Mouse (Mus musculus): Measurements from ENCODE around the gene Lrrc42. TPM values are rescaled to one million over a fixed set of nuclear protein-coding genes. Genes with fewer than 3 reads are reported as not detected.

Lrrc42 gene
- polyA plus RNA-seq, 1 experiment from 2014 or later, result 21.7 TPM

DNA sequence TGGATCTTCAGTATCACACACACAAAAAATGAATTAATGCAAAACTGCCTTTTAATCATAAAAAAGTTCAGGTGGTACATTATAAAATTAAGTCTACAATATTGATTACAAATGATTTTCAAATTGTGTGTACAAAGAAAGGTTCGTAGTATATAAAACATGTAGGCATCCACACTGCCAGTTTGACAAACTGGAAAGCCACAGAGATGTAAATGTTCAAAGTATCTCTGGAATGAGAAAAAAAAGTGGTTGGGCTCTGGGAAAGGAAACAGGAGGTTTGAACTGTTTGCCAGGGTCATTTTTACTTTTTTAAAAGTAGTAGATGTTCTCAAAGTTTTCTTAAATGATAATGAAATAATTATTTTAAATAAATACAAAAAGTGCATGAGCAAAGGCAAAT is 7.3 kb downstream of the Lrrc42 start:
- Histone ChIP-seq H3K4me2 (no peak overlapping the region), H3K27me3 (replicated peaks) (no peaks in the 10 kb centered on the region), H3K4me3 (no peak overlapping the region), H3K9me3 (replicated peaks) (no peaks in the 10 kb centered on the region), H3K4me1 (peaks cover 29% of the 10 kb centered on the region), H3K27ac (no peak overlapping the region), H3K9ac (no peak overlapping the region), H3K36me3 (peaks cover 22% of the 10 kb centered on the region)
- 74% methylated on average over 1 of the region's 1 CpGs for WGBS (ENCODE audit: insufficient replicate concordance)
- no peak for ATAC-seq

DNA sequence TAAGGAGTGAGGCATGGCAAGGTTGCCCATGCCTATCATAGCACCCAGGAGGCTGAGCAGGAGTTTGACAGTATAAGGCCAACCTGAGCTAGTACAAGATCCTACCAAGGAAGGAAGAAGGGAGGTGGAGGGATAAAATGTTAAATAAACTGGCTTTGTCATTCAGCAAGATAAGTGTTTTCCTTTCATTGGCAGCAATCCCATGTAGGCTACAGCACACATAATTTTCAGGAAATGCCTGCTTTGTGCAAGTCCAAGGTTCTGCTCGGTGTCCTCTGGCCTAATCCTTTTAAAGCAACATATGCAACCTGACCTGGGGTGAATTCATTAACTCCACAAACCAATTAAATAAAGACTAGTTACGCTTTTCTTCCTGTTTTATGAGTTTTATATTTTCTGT is 8.0 kb downstream of the Lrrc42 start:
- no peak overlapping the region for H3K4me2 ChIP-seq
- peaks cover 28% of the 10 kb centered on the region for H3K36me3 ChIP-seq
- no peak for ATAC-seq
- H3K9ac ChIP-seq, result no peak overlapping the region
- H3K9me3 ChIP-seq (replicated peaks), result no peaks in the 10 kb centered on the region
- H3K4me3 ChIP-seq, result no peak overlapping the region
- H3K4me1 ChIP-seq, result peaks cover 23% of the 10 kb centered on the region
- no peak overlapping the region for H3K27ac ChIP-seq
- H3K27me3 ChIP-seq (replicated peaks), result no peaks in the 10 kb centered on the region
- 74% methylated on average over 2 of the region's 2 CpGs for WGBS (ENCODE audit: insufficient replicate concordance)

DNA sequence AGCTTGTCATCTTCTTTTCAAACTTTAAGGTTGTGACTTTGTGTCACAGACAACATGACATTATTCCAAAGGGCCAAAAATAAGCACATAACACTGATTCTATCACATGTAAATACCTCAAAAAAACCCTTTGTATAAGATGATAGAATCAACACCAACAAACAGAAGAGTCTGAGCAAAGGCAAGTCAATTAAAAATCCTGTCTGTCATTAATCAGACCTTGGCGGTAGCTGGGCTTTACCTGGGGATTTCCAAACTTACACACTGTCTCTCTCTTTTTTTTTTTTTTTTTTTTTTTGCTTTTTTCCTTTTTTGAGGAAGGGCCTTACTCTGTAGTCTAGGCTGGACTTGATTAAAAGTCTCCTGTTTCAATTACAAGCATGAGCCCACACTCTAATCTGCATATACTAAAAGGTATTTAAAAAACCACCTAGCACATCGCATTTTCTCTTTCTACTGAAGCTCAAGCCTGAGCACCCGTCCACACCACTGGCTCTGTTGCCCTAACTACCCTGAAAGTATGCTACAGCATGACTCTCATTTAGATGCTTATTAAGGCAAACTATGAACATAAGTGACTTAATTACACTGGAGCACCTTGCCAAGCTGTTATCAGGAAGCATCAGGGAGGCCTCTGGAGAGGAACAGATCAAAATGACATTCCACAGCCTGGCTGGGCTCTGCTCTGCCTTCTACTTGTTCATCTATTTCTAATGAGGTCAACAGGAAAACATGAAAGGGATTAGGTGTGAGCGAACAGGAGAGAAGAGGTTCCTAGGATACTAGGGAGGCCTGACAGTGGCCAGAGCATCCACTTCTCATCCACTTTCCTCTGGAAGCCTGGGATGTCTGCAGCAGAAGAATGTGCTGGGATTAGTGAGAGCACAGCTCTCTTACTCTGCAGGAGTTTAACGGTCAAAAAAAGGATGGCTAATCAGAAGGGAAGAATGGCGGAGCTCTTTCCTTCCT is 9.7 kb downstream of the Lrrc42 start:
- WGBS (ENCODE audit: insufficient replicate concordance), result 76% methylated on average over 6 of the region's 6 CpGs
- Histone ChIP-seq H3K4me1 (peaks cover 12% of the 10 kb centered on the region), H3K27me3 (replicated peaks) (no peaks in the 10 kb centered on the region), H3K9ac (no peak overlapping the region), H3K9me3 (replicated peaks) (no peaks in the 10 kb centered on the region), H3K4me3 (no peak overlapping the region), H3K4me2 (no peak overlapping the region), H3K36me3 (peaks cover 42% of the 10 kb centered on the region), H3K27ac (no peak overlapping the region)
- ATAC-seq, result no peak

DNA sequence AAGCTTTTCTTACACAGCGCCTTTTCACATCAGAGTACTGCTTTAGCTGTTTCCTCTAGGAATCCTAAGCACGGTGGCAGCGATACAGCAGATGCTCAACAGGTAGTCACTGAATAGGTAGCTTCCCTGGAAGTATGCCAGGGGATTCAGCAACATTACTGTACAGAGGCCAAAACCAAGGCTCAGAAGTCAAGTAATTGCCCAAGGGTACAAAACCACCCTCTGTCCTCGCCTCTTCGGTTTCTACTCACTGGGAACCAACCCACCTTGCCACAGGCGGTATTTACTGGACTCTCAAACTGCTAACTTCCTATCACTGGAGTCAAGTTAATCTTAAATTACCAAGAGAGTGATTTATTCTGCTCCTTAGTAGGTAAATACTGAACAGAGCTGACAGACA is 13.1 kb downstream of the Lrrc42 start:
- Histone ChIP-seq H3K9me3 (replicated peaks) (no peaks in the 10 kb centered on the region), H3K27me3 (replicated peaks) (no peaks in the 10 kb centered on the region), H3K4me2 (no peak overlapping the region), H3K4me1 (peaks cover 6% of the 10 kb centered on the region; the same call in 1 of the 2 replicates), H3K9ac (no peak overlapping the region), H3K4me3 (no peak overlapping the region), H3K27ac (no peak overlapping the region), H3K36me3 (peaks cover 64% of the 10 kb centered on the region)
- 87% methylated on average over 6 of the region's 6 CpGs for WGBS (ENCODE audit: insufficient replicate concordance)
- no peak for ATAC-seq

DNA sequence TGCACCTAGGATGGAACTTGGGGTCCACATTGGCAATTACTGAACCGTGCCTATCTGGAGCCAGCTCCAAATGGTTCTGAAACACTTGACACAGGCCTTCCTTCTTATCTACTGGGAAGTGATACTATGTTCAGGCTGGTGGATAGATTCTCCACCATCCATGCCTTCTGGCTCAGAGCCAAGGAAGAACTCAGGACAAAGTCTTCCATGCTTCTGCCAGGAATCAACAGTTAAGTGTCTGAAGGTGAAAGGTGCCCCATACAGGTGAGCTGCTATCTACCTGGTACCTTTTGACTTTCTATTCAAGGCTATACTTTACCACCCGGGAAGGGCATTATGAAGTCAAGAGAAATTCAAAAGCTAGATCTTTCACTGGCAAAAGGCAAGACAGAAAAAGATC is 15.1 kb downstream of the Lrrc42 start:
- ATAC-seq, result no peak
- H3K27me3 ChIP-seq (replicated peaks), result no peaks in the 10 kb centered on the region
- no peaks in the 10 kb centered on the region for H3K9me3 ChIP-seq (replicated peaks)
- H3K36me3 ChIP-seq, result peaks cover 78% of the 10 kb centered on the region
- H3K9ac ChIP-seq, result no peak overlapping the region
- H3K27ac ChIP-seq, result no peak overlapping the region
- WGBS (ENCODE audit: insufficient replicate concordance), result 80% methylated on average over 2 of the region's 2 CpGs
- H3K4me1 ChIP-seq, result no peaks in the 10 kb centered on the region
- H3K4me3 ChIP-seq, result no peak overlapping the region
- no peak overlapping the region for H3K4me2 ChIP-seq

DNA sequence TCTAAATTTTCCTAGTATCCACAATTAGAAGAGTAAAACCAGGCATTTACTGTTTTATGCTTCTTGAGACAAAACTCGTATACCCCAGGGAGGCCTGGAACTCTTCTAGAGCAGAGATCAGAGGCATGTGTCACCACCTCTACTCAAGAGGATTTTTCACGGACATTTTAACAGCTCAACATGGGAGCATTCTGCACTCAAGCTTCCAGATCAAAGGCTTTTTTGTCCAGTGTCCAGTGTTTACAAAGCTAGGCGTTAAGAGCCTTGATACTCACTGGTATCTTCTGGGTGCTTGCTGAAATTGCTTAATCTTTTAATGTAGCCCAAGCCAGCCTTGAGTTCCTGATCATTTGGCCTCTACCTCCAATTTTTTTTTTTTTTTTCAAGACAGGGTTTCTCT is 21.1 kb downstream of the Lrrc42 start:
- 0 out of 2 replicates have a peak, but pooled peaks cover 4% of the 10 kb centered on the region for H3K4me1 ChIP-seq
- H3K9me3 ChIP-seq (replicated peaks), result no peaks in the 10 kb centered on the region
- WGBS (ENCODE audit: insufficient replicate concordance), result 74% methylated on average over 3 of the region's 3 CpGs
- no peak overlapping the region for H3K27ac ChIP-seq
- H3K36me3 ChIP-seq, result peaks cover 41% of the 10 kb centered on the region
- no peak overlapping the region for H3K4me2 ChIP-seq
- H3K4me3 ChIP-seq, result no peak overlapping the region
- H3K27me3 ChIP-seq (replicated peaks), result no peaks in the 10 kb centered on the region
- H3K9ac ChIP-seq, result no peak overlapping the region
- no peak for ATAC-seq

DNA sequence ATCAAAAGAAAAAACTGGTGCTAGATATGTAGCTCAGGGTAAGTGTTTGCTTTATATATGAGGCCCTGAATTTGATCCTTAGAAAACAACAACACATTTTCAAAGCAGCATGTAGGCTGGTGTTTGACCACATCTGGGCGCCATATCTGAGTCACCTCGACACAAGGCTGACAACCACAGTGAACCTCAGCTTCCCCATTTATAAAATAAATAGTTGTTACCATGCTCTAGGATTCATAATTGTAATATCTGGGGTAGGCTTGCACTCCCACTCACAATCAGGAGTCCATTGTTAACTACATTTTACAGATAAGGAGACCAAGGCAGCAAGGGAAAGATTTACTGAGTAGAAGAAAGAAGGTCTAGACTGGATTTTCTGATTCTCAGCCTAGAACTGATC is 27.0 kb downstream of the Lrrc42 start:
- no peak for ATAC-seq
- peaks cover 15% of the 10 kb centered on the region for H3K4me1 ChIP-seq
- no peak overlapping the region for H3K9ac ChIP-seq
- no peaks in the 10 kb centered on the region for H3K9me3 ChIP-seq (replicated peaks)
- 45% methylated on average over 2 of the region's 2 CpGs for WGBS (ENCODE audit: insufficient replicate concordance)
- no peak overlapping the region for H3K4me3 ChIP-seq
- no peaks in the 10 kb centered on the region for H3K36me3 ChIP-seq
- no peak overlapping the region for H3K27ac ChIP-seq
- no peak overlapping the region for H3K4me2 ChIP-seq
- H3K27me3 ChIP-seq (replicated peaks), result no peaks in the 10 kb centered on the region

DNA sequence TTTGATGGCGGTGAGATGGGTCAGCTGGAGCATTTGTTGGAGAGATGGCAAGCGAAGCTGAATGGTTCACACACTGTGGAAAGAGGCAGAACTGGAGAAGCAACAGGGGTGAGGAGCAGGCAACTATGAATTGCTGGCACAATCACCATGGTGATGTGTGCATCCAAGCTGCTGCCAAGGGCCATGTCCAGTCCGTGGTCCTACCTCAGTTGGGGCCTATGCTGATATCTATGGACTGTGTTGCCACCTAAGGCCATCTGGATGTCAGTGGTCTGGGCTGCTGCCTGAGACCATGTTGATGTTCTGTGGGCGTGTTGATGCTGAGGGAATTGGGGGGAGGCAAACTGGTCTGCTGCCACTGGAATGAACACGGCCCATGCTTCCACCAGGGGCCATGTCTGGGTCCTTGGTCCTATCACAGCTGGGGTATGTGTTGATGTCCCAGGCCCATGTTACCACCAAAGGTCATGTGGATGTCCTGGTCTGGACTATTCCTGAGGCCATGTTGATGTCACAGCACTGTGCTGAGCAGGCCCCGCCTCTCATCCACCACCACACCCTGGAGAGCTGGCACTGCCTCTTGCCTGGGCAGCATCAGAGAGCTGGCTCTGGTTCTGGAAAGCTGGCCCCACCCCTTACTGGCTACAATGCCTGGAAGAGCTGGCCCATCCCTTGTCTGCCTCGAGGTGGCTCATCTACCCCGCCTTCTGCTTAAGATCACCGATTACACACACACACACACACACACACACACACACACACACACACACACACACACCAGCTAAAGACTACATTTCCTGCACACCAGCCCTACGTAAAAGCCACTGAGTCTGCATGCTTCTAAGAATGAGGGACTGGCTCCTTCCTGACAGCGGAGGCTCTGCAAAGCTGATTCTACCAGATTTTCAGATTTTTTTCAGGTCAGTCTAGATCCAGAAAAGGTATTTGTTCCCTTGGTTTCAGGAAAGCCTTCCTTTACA is 29.8 kb downstream of the Lrrc42 start:
- H3K4me1 ChIP-seq, result peaks cover 28% of the 10 kb centered on the region
- no peak overlapping the region for H3K27ac ChIP-seq
- no peak overlapping the region for H3K9ac ChIP-seq
- no peak overlapping the region for H3K4me3 ChIP-seq
- ATAC-seq, result peak; percentile 53; the same call in 1 of the 2 replicates
- no peak overlapping the region for H3K4me2 ChIP-seq
- 67% methylated on average over 11 of the region's 11 CpGs for WGBS (ENCODE audit: insufficient replicate concordance)
- H3K27me3 ChIP-seq (replicated peaks), result no peaks in the 10 kb centered on the region
- H3K9me3 ChIP-seq (replicated peaks), result no peaks in the 10 kb centered on the region
- no peaks in the 10 kb centered on the region for H3K36me3 ChIP-seq

DNA sequence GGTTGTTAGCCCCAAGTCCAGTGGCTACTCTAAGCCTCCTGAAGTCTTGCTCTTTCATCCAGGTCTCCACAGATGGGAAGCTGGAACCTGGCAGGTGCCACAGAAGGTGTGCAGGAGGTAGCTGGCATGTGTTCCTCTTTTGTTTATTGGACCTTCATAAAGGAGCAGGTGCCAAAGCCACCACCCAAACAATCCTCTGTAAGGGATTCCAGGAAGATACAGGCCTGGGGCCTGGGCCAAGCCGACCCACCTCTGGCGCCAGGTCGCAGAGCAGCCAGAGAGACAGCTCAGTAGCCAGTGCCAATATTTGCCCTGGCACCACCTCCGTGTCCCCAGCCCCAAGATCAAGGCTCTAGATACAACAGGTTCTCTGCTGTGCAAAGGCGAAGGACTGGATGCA is 31.8 kb downstream of the Lrrc42 start:
- Histone ChIP-seq H3K9ac (no peak overlapping the region), H3K9me3 (replicated peaks) (no peaks in the 10 kb centered on the region), H3K4me3 (no peak overlapping the region), H3K4me1 (peaks cover 48% of the 10 kb centered on the region), H3K4me2 (no peak overlapping the region), H3K27ac (no peak overlapping the region), H3K27me3 (replicated peaks) (no peaks in the 10 kb centered on the region), H3K36me3 (no peaks in the 10 kb centered on the region)
- 82% methylated on average over 5 of the region's 5 CpGs for WGBS (ENCODE audit: insufficient replicate concordance)
- ATAC-seq, result no peak

DNA sequence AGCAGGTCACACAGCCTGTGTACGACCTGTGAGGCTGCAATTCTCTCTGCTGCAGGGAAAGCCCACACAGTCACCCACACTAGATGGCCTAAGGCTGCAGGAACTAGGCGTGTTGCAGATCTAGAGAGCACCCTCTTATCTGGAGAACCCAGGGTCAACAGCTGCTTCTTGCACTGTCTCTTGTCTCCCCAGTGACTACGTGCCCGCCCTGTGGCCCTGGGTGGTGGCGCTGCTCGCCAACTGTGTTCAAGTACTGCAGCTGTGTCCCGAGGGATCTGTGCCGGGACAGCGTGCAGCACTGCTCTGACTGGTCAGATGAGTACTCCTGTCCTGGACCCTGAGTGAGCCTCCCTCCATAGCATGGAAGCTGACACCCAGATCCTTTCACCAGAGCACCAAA is 35.8 kb downstream of the Lrrc42 start:
- peak overlapping the region; percentile 52 for H3K9ac ChIP-seq
- 24% methylated on average over 9 of the region's 9 CpGs for WGBS (ENCODE audit: insufficient replicate concordance)
- H3K27me3 ChIP-seq (replicated peaks), result no peaks in the 10 kb centered on the region
- peak overlapping the region; percentile 84 for H3K27ac ChIP-seq
- H3K36me3 ChIP-seq, result no peaks in the 10 kb centered on the region
- H3K4me2 ChIP-seq, result peak overlapping the region; percentile 61
- H3K4me3 ChIP-seq, result peak overlapping the region; percentile 9; the same call in 1 of the 2 replicates
- peak; percentile 99 for ATAC-seq
- peaks cover 53% of the 10 kb centered on the region for H3K4me1 ChIP-seq
- H3K9me3 ChIP-seq (replicated peaks), result no peaks in the 10 kb centered on the region

DNA sequence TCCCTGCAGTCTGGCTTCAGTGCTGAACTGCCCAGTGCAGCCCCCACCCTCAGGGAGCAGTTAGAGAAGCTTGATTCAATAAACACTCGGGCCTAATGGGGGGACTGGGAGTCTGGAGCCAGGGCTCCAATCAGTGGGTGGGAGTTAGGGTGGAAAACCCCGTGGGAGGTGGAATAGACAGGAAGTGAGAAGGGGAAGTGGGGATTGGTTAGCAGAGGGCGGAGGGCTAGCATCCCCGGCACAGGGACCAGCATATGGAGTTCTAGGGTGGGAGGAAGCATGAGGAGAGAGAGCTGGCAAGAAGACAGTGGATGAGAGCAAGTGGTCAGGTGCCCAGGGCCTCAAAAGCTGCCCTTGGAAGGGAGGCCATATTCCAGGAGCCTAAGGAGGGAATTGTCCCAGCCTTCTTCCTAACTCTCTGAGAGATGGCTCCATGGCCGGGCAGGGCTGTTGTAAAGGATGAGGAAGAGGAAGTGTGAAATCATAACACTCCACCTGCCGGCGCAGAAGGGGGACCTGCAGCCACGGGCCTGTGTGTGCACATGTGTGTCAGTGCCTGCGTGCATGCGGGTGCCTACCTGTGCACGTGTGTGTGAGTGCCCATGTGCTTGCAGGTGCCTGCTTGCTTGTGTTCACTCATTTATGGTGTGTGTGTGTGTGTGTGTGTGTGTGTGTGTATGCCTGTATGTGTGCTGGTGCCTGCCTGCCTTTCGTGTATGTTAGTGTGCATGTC is 39.9 kb downstream of the Lrrc42 start:
- Histone ChIP-seq H3K4me1 (peaks cover 49% of the 10 kb centered on the region), H3K4me2 (no peak overlapping the region), H3K36me3 (peaks cover 3% of the 10 kb centered on the region; the same call in 1 of the 2 replicates), H3K27ac (no peak overlapping the region), H3K4me3 (no peak overlapping the region), H3K9me3 (replicated peaks) (no peaks in the 10 kb centered on the region), H3K27me3 (replicated peaks) (no peaks in the 10 kb centered on the region), H3K9ac (no peak overlapping the region)
- WGBS (ENCODE audit: insufficient replicate concordance), result 51% methylated on average over 12 of the region's 12 CpGs
- ATAC-seq, result no peak

Measured in liver, embryonic 12.5 days (tissue).